Mouse (Mus musculus) forebrain, postnatal 0 days (tissue): Measurements from ENCODE around the gene Efcab10. TPM values are rescaled to one million over a fixed set of nuclear protein-coding genes. Genes with fewer than 3 reads are reported as not detected.

Source experiments
- ATAC-seq: fragments of 200-750 bp; cut with Nextera tagmentation; 2 replicates; pipeline ENCODE4 v1.8.0; 2017; ENCODE audit warnings: mild to moderate bottlenecking, moderate library complexity
- DNase-seq: peaks from one replicate; pipeline ENCODE4 v3.0.0-alpha.2; 2015
- H3K27ac ChIP-seq: fragments of 300-500 bp; sonication (generic); 2 replicates; pipeline ENCODE4 v1.5.1; 2014; ENCODE audit warnings: low read depth, mild to moderate bottlenecking, antibody characterized with exemption, low read length, moderate library complexity, mixed read lengths
- H3K27me3 ChIP-seq: fragments of 300-500 bp; sonication (generic); 2 replicates; pipeline ENCODE4 v1.6.1; 2014; ENCODE audit warnings: mild to moderate bottlenecking, low read length, mixed read lengths; ENCODE audit not compliant: insufficient read depth
- H3K36me3 ChIP-seq: fragments of 300-500 bp; sonication (generic); 2 replicates; pipeline ENCODE4 v1.6.1; 2014; ENCODE audit warnings: mild to moderate bottlenecking, moderate library complexity; ENCODE audit not compliant: insufficient read depth
- H3K4me1 ChIP-seq: fragments of 300-500 bp; sonication (generic); 2 replicates; pipeline ENCODE4 v1.6.1; 2014; ENCODE audit warnings: antibody characterized with exemption; ENCODE audit not compliant: insufficient read depth
- H3K4me2 ChIP-seq: fragments of 300-500 bp; sonication (generic); 2 replicates; pipeline ENCODE4 v1.6.1; 2014; ENCODE audit warnings: low read depth, mild to moderate bottlenecking, moderate library complexity
- H3K4me3 ChIP-seq: fragments of 300-500 bp; sonication (generic); 2 replicates; pipeline ENCODE4 v1.5.1; 2014; ENCODE audit warnings: low read depth, low read length, mixed read lengths
- H3K9ac ChIP-seq: fragments of 300-500 bp; sonication (generic); 2 replicates; pipeline ENCODE4 v1.6.1; 2014; ENCODE audit warnings: mild to moderate bottlenecking
- H3K9me3 ChIP-seq: fragments of 300-500 bp; sonication (generic); 2 replicates; pipeline ENCODE4 v1.6.1; 2016; ENCODE audit warnings: low read length
- CTCF ChIP-seq: sonication (generic); IDR thresholded peaks from 2 replicates; pipeline ENCODE4 v1.5.1; 2016; ENCODE audit warnings: antibody characterized with exemption, control low read depth, low read depth
- WGBS: fragments of 180-500 bp; shearing (Covaris S2); extraction: QIAGEN DNeasy Blood & Tissue Kit; methylation state at CpG from one replicate; pipeline ENCODE4 v1.1.7; 2014; 5-methylcytosine and 5-hydroxymethylcytosine counted together
- polyA plus RNA-seq: library from polyadenylated mRNA; unstranded; fragments of >200 nt; fragmentation: Nextera tagmentation; extraction: Ambion mirVana; gene quantifications from 2 replicates; pipeline ENCODE4 v1.2.1, GENCODE M21; 2015
- total RNA-seq: library from RNA; depleted of rRNA; stranded (reverse); fragments of >200 nt; gene quantifications from 2 replicates; pipeline ENCODE4 v1.2.3, GENCODE M21; 2014

The Efcab10 gene
- total and polyA plus RNA-seq, 2 experiments from 2014 or later = 3.3 to 7.1 TPM

DNA sequence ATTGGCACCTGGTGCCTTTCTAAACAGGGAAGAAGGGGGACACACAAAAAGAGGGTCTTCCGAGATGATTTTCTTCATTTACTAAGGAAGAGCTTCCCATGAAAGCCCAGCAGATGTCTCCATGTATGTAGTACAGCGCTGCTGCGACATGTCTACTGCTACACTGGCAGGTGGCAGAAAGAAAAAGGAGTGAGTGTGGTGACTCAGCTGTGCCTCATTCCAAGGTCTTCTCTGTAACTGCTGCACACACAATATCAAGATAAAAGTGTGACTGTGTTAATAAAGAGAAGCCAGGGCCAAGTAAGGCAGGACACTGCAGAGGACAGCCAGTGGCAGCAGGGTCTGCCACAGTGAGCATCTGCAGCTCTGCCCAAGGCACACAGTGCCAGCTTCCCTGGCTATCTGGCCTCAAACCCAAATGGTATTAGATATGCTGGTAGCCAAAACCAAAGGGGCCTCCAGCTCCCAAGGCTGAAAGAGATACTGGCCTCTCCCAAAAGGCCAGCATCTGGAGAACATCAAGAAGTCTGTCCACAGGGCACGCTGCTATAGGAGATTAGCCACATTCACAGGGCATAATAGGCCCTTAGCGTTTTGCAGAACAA, 34.7 kb upstream of the Efcab10 start:
- DNase-seq = no peak

DNA sequence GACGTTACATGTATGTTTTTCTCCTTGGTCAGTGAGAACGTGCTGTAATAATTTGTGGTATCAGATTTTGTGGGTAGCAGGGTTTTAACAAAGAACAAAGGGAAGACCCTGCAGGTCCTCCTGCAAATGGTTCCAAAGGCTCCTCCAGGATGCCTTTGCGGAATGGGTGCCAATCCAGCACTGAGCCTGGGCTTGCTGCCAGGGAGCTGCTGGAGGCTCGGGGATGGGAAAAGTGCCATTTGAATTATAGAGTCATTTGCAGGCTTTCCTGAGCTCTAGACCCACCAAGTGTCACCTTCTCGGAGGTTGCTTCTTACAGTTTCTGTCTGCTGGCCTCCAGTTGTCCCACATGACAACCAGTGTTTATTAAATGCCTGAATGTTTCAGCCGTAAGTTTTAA, 33.9 kb upstream of the Efcab10 start:
- WGBS = 22% methylated on average over 6 of the region's 6 CpGs
- Histone ChIP-seq H3K4me3 (no peak overlapping the region), H3K4me2 (no peak overlapping the region), H3K27me3 (no peaks in the 10 kb centered on the region), H3K9me3 (no peaks in the 10 kb centered on the region), H3K27ac (no peak overlapping the region), H3K36me3 (peaks cover 5% of the 10 kb centered on the region; the same call in 1 of the 2 replicates), H3K9ac (no peak overlapping the region), H3K4me1 (0 out of 2 replicates have a peak, but pooled peaks cover 5% of the 10 kb centered on the region)
- no peak for TF ChIP-seq CTCF
- DNase-seq (peak; percentile 86), ATAC-seq (peak; percentile 56; the same call in 1 of the 2 replicates)

More for the DNA sequence above, 34.7 kb upstream of the Efcab10 start:
- Histone ChIP-seq H3K9me3 (no peaks in the 10 kb centered on the region), H3K4me3 (no peak overlapping the region), H3K27ac (no peak overlapping the region; the same call in 1 of the 2 replicates), H3K4me1 (0 out of 2 replicates have a peak, but pooled peaks cover 5% of the 10 kb centered on the region), H3K36me3 (peaks cover 5% of the 10 kb centered on the region; the same call in 1 of the 2 replicates), H3K4me2 (no peak overlapping the region), H3K27me3 (no peaks in the 10 kb centered on the region), H3K9ac (no peak overlapping the region)
- no peak for TF ChIP-seq CTCF
- WGBS = 65% methylated on average over 5 of the region's 5 CpGs
- ATAC-seq = peak; percentile 61

- Histone ChIP-seq H3K4me2 (no peak overlapping the region), H3K4me1 (0 out of 2 replicates have a peak, but pooled peaks cover 5% of the 10 kb centered on the region), H3K9ac (no peak overlapping the region), H3K9me3 (no peaks in the 10 kb centered on the region), H3K27me3 (no peaks in the 10 kb centered on the region), H3K36me3 (peaks cover 20% of the 10 kb centered on the region), H3K27ac (no peak overlapping the region), H3K4me3 (no peak overlapping the region)
- TF ChIP-seq CTCF = no peak
- ATAC-seq (no peak), DNase-seq (no peak)
- WGBS = 83% methylated on average over 8 of the region's 8 CpGs
These were observed 30.1 kb upstream of the Efcab10 start for GRCm38 (mm10) chr12:33364511-33364910.

DNA sequence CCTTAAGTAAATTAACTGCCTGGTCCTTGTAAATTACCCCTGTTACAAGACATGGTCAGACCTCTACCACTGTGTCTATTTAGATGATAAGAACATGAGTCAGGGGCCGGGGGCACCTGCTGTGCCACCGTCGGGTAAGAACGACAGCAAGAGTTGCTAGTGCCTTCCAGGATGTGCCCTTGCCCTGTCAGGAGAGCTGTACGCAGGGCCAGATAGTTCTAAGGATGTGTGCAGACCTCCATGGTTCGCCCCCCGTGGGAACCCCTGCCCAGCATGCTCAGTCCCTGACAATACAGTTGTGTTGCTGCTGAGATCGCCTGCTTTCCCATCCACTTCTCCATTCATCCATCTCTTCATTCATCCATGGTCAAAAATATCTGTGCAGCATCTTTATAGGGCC, 29.5 kb upstream of the Efcab10 start:
- H3K9ac ChIP-seq = no peak overlapping the region
- no peak overlapping the region for H3K27ac ChIP-seq
- no peak for TF ChIP-seq CTCF
- H3K4me1 ChIP-seq = 0 out of 2 replicates have a peak, but pooled peaks cover 5% of the 10 kb centered on the region
- H3K4me3 ChIP-seq = no peak overlapping the region
- no peak for DNase-seq
- ATAC-seq = no peak
- 81% methylated on average over 8 of the region's 8 CpGs for WGBS
- H3K36me3 ChIP-seq = peaks cover 20% of the 10 kb centered on the region
- no peaks in the 10 kb centered on the region for H3K9me3 ChIP-seq
- no peaks in the 10 kb centered on the region for H3K27me3 ChIP-seq
- no peak overlapping the region for H3K4me2 ChIP-seq

DNA sequence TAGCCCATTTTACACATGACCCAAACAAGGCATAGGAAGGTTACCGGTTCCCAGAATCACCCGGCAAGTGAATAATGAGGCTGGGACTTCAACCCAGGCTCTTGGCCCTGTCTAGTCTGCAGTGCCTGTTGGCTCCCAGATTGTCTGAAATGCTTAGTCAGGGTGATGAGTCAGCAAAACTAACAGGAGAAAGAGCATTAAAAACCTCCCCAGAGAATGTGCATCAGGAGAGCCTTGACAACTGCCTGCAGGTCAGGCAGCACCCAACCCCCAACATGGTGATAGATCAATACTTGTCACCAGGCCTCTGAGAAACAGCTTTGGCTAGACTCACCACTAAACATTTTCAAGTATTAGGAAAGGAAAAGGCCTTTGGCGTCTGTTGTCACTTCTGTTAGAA, 25.1 kb upstream of the Efcab10 start:
- Histone ChIP-seq H3K4me2 (no peak overlapping the region), H3K27me3 (no peaks in the 10 kb centered on the region), H3K9ac (no peak overlapping the region), H3K9me3 (no peaks in the 10 kb centered on the region), H3K36me3 (peaks cover 20% of the 10 kb centered on the region), H3K4me3 (no peak overlapping the region), H3K4me1 (no peaks in the 10 kb centered on the region), H3K27ac (no peak overlapping the region)
- no peak for TF ChIP-seq CTCF
- ATAC-seq (no peak), DNase-seq (no peak)
- 88% methylated on average over 3 of the region's 3 CpGs for WGBS

DNA sequence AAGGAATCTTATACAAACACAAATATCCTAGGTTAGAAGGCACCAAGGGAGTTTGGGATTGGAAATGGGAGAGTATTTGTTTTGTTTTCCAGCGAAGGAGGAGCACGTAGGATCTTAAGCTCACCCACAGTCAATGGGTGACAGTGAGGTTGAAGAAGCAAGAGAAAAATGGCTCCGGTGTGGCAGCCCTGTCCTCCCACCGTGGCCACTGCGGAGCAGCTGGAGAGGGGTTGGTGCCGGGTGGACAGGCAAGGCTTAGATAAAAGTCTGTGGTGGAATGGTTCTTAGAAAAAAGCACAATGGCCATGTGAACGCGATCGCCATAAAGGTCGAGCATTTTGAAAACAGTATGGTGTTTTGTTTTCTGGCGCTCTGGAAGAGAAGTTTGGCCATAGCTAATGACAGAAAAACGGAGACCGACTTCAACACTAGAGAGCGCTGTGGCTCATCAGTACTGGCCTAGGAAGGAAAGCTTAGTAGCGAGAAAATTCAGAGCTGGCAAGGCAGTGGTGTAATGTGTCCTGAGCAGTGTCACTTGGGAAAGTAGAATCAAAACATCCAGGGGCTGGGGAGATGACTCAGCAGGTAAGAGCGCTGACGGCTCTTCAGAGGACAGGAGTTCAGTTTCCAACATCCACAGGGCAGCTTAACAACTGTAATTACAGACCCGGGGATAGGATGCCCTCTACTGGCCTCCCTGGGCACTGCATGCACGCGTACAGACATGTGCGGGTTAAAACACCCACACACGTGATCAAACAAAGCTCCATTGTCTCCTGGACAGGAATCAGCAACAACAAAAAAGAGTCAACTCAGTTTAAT, 14.8 kb upstream of the Efcab10 start:
- H3K9ac ChIP-seq = no peak overlapping the region
- H3K4me2 ChIP-seq = peak overlapping the region; percentile 39
- peak; percentile 81 for TF ChIP-seq CTCF
- H3K36me3 ChIP-seq = no peaks in the 10 kb centered on the region
- 22% methylated on average over 22 of the region's 22 CpGs for WGBS
- H3K4me3 ChIP-seq = no peak overlapping the region
- H3K9me3 ChIP-seq = no peaks in the 10 kb centered on the region
- ATAC-seq (peak; percentile 88), DNase-seq (peak; percentile 86)
- H3K27me3 ChIP-seq = no peaks in the 10 kb centered on the region
- no peaks in the 10 kb centered on the region for H3K4me1 ChIP-seq
- H3K27ac ChIP-seq = no peak overlapping the region

- Histone ChIP-seq H3K4me1 (no peaks in the 10 kb centered on the region), H3K4me3 (no peak overlapping the region), H3K9me3 (no peaks in the 10 kb centered on the region), H3K4me2 (no peak overlapping the region), H3K9ac (no peak overlapping the region), H3K36me3 (no peaks in the 10 kb centered on the region), H3K27ac (no peak overlapping the region), H3K27me3 (no peaks in the 10 kb centered on the region)
- ATAC-seq (peak; percentile 90), DNase-seq (peak; percentile 87)
- 8% methylated on average over 5 of the region's 5 CpGs for WGBS
- peak; percentile 92 for TF ChIP-seq CTCF
These were observed 5.8 kb upstream of the Efcab10 start for GRCm38 (mm10) chr12:33388842-33389241.
